Comparison of ENCODE assay signal across 36 mouse cellular contexts in genomic region chr13:48712675-48713074, GRCm38 (mm10). TPM values are rescaled to one million over a fixed set of nuclear protein-coding genes. Genes with fewer than 3 reads are reported as not detected.
"Had no signal": no experiment of that assay in that cellular context is flagged by ENCODE, and none has a peak within 500 bp of the region (broad histone marks: within the 10 kb centered on the region; RNA-seq: fewer than 3 reads in every experiment).

No protein-coding gene starts in this region.

- H3K9ac ChIP-seq: heart, embryonic 12.5 days; hindbrain, embryonic 13.5 days; hindbrain, embryonic 15.5 days; kidney, embryonic 15.5 days; limb, embryonic 12.5 days; liver, embryonic 13.5 days had no signal

- H3K9me3 ChIP-seq: heart, embryonic 10.5 days; heart, embryonic 12.5 days; hindbrain, embryonic 13.5 days; hindbrain, embryonic 15.5 days; kidney, embryonic 15.5 days; limb, embryonic 10.5 days; limb, embryonic 12.5 days; liver, embryonic 13.5 days had no signal

- DNase-seq: gastrocnemius, adult 2 months; gastrocnemius, postnatal 10 days; gastrocnemius, postnatal 25 days; heart, adult 18-20 months; heart, postnatal 10 days; heart, postnatal 4 days; kidney, adult 11 months; kidney, adult 2 months; kidney, adult 9 months; kidney, postnatal 14 days; kidney, postnatal 36 days; layer of hippocampus, adult 9-11 months; liver; liver, embryonic 13.5 days had no signal

- H3K36me3 ChIP-seq: heart, embryonic 10.5 days; heart, embryonic 12.5 days; hindbrain, embryonic 13.5 days; hindbrain, embryonic 15.5 days; kidney, embryonic 15.5 days; limb, embryonic 10.5 days; limb, embryonic 12.5 days; liver, embryonic 13.5 days had no signal

- H3K4me3 ChIP-seq: gastrocnemius, adult 2 months; heart, embryonic 10.5 days; heart, embryonic 12.5 days; hindbrain, embryonic 13.5 days; hindbrain, embryonic 15.5 days; kidney, embryonic 15.5 days; limb, embryonic 10.5 days; limb, embryonic 12.5 days; liver, embryonic 13.5 days had no signal

- ATAC-seq: hindbrain, postnatal 0 days had no signal

- H3K4me1 ChIP-seq: heart, embryonic 10.5 days; heart, embryonic 12.5 days; hindbrain, embryonic 15.5 days; liver, embryonic 13.5 days had no signal

- H3K27me3 ChIP-seq: hindbrain, embryonic 13.5 days; hindbrain, embryonic 15.5 days; liver, embryonic 13.5 days had no signal

- H3K27ac ChIP-seq: gastrocnemius, adult 2 months; heart, embryonic 10.5 days; hindbrain, embryonic 13.5 days; hindbrain, embryonic 15.5 days; hindbrain, postnatal 0 days; kidney, embryonic 15.5 days; kidney, postnatal 0 days; limb, embryonic 10.5 days; limb, embryonic 12.5 days; liver, embryonic 13.5 days had no signal

- H3K4me2 ChIP-seq: heart, embryonic 12.5 days; hindbrain, embryonic 13.5 days; hindbrain, embryonic 15.5 days; kidney, embryonic 15.5 days; limb, embryonic 12.5 days; liver, embryonic 11.5 days; liver, embryonic 13.5 days had no signal

RNA-seq across cellular contexts. Expression of gene Barx1, which starts 49.9 kb away (rescaled TPM):
- total RNA-seq: gastrocnemius, adult 2 months; gastrocnemius, postnatal 10 days; gastrocnemius, postnatal 25 days; gastrocnemius, postnatal 4 days; granulocyte monocyte progenitor cell, adult 5-6 weeks; heart, adult 18-20 months; heart, adult 8-10 months; heart, postnatal 10 days; heart, postnatal 25 days; heart, postnatal 4 days; hindbrain, postnatal 0 days; layer of hippocampus, adult 18-20 months; layer of hippocampus, adult 8-10 months; layer of hippocampus, postnatal 14 days; left cerebral cortex, adult 8-10 months; left cerebral cortex, postnatal 10 days; left cerebral cortex, postnatal 36 days had no signal
- polyA plus RNA-seq: frontal cortex, adult 2 months; hindbrain, embryonic 13.5 days; hindbrain, embryonic 15.5 days; hindbrain, postnatal 0 days; kidney, adult 2 months; kidney, postnatal 0 days; large intestine, adult 2 months had no signal
